Mouse (Mus musculus) erythroblast, embryonic 14.5 days (primary cell): ENCODE results near the gene 2610507B11Rik.

ENCODE experiments used
- GATA1 ChIP-seq: IDR thresholded peaks from 2 replicates; pipeline ENCODE4 v1.6.1; 2012; ENCODE audit warnings: low read length, inconsistent platforms, mixed read lengths
- TAL1 ChIP-seq: IDR thresholded peaks from 3 replicates; pipeline ENCODE4 v1.6.1; 2012; ENCODE audit warnings: low read length, inconsistent platforms, mixed read lengths

- TF ChIP-seq TAL1, result no peak
- TF ChIP-seq GATA1, result no peak
Observed at GRCm38 (mm10) chr11:78215709-78216317, 45.7 kb upstream of the 2610507B11Rik start.
